Mouse (Mus musculus) MEL (cell line): ENCODE measurements at regions not wholly inside any gene's neighbourhood (a gene's known extent, or its start where the extent isn't known, plus 50 kb on each side); places are given as distances from the start of the nearest gene placed in this dataset.

Experiments
- MAFK ChIP-seq: IDR thresholded peaks from 2 replicates; pipeline ENCODE4 v1.6.1; 2011; ENCODE audit warnings: low read depth, mild to moderate bottlenecking, low read length, improper control_type of control experiment, borderline replicate concordance
- POLR2A ChIP-seq, 2 experiments: IDR thresholded peaks; 2 replicates each; pipeline ENCODE4 v1.6.1; 2011 to 2012; ENCODE audit warnings: low read length in 2 of 2, mild to moderate bottlenecking in 2 of 2, control low read depth in 1 of 2, improper control_type of control experiment in 1 of 2, low read depth in 1 of 2, moderate library complexity in 1 of 2; ENCODE audit not compliant: control insufficient read depth in 1 of 2, insufficient read depth in 1 of 2, poor library complexity in 1 of 2

DNA sequence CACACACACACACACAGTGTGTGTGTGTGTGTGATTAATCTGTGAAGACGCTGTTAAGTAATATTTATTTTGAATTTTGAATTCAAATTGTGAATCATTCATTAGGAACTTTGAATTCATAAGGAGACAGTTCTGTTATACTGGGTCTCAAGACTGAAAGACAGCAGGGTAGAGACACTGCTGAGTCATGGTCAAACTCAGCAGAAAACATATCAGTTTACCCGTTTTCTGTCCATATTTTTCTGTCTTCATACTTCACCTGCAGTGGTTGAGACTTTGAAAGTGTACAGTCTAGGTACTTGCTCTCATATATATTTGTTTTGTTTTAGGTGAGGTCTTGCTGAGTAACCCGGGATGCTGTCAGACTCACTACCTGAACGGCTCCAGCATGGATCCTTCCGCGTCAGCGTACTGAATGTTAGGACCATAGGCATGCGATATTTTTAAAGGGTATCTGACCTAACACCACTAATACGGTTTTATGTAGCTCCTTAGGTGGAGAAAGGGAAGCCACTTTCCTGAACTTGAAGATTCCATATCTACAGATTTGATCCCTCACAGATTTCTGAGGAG, 1104.6 kb upstream of the 2610301B20Rik start:
- TF ChIP-seq MAFK, result peak; percentile 82
- TF ChIP-seq POLR2A (IDR thresholded peaks at IDR 0.05; ENCODE audit: control insufficient read depth in 1 of 2, insufficient read depth in 1 of 2, low read depth in 1 of 2, low read length in 2 of 2, poor library complexity in 1 of 2), result no peak
